Comparison of ENCODE assay signal across 16 mouse cellular contexts in the genomic region with DNA sequence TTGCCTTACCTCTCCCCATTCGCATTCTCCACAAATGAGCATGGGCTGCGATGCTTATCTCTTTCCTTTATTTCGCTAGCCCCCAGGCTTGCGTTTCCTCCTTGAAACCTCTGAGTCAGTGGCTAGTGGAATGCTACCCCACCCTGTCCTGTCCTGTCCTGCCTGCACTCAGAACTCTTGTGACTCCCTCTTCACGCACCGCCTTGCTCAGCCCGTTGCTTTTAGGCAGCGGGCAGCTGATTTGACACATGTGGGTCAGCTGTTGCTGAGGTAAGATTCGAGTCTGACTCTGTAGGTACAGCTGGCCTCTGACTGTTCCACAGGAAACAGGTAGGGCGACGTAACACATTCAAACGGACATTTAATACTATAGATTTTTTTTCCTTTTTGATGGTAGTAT.
DNase-seq lines count a peak whose midpoint lies in the region; ATAC-seq and TF ChIP-seq lines count a peak whose summit lies in the region.
"Had no signal": no experiment of that assay in that cellular context is flagged by ENCODE, and none has a peak within 500 bp of the region (broad histone marks: within the 10 kb centered on the region; RNA-seq: fewer than 3 reads in every experiment).

No protein-coding gene starts in this region.

- no peaks in the 10 kb centered on the region for H3K36me3 ChIP-seq in lung, embryonic 16.5 days (ENCODE audit: control insufficient read depth, insufficient read depth, low read length)
- no peaks in the 10 kb centered on the region for H3K36me3 ChIP-seq in myocyte (ENCODE audit: control insufficient read depth, insufficient read depth)
- H3K36me3 ChIP-seq: hindbrain, embryonic 10.5 days; midbrain, embryonic 12.5 days had no signal

- 44% methylated on average over 12 of the region's 12 CpGs for WGBS in lung, embryonic 16.5 days

- TF ChIP-seq POLR2A in myocyte (IDR thresholded peaks at IDR 0.05; ENCODE audit: insufficient read length, low read depth), result no peak

- peak; percentile 60 for ATAC-seq in lung, embryonic 16.5 days (ENCODE audit: low read depth)

- DNase-seq in lung, postnatal 4 days, result no peak
- DNase-seq in 416B (ENCODE audit: low read depth), result peak; percentile 49
- DNase-seq in NIH3T3 (ENCODE audit: low read depth), result peak; percentile 42
- DNase-seq in frontal cortex, adult 2 months (ENCODE audit: extremely low spot score in 1 of 2, low spot score in 1 of 2), result no peak
- DNase-seq in cerebellum, adult 9-10 months, result no peak
- DNase-seq: adrenal gland, postnatal 10 days; cerebellum, adult 18-20 months; gastrocnemius, postnatal 14 days; kidney, adult 2 months; layer of hippocampus, postnatal 36 days; left cerebral cortex, postnatal 4 days; lung, embryonic 14.5 days had no signal

- no peak overlapping the region for H3K4me3 ChIP-seq in lung, embryonic 16.5 days (ENCODE audit: low read length)
- no peak overlapping the region for H3K4me3 ChIP-seq in myocyte
- H3K4me3 ChIP-seq: hindbrain, embryonic 10.5 days; midbrain, embryonic 12.5 days had no signal

- no peaks in the 10 kb centered on the region for H3K27me3 ChIP-seq in lung, embryonic 16.5 days (ENCODE audit: control insufficient read depth, insufficient read depth, low read depth, low read length)
- no peaks in the 10 kb centered on the region for H3K27me3 ChIP-seq in myocyte (ENCODE audit: control insufficient read depth, insufficient read depth, insufficient read length)
- H3K27me3 ChIP-seq: midbrain, embryonic 12.5 days had no signal

- no peak overlapping the region for H3K9ac ChIP-seq in lung, embryonic 16.5 days (ENCODE audit: low read length)
- H3K9ac ChIP-seq: lung, embryonic 14.5 days; midbrain, embryonic 12.5 days had no signal

- no peak overlapping the region for H3K4me2 ChIP-seq in lung, embryonic 16.5 days (ENCODE audit: low read depth, low read length)
- H3K4me2 ChIP-seq in myocyte (ENCODE audit: low read depth), result peak overlapping the region; percentile 18
- H3K4me2 ChIP-seq: lung, embryonic 14.5 days; midbrain, embryonic 12.5 days had no signal

- H3ac ChIP-seq in myocyte (ENCODE audit: control insufficient read depth, insufficient read length), result no peak overlapping the region

- no peaks in the 10 kb centered on the region for H3K79me2 ChIP-seq in myocyte (ENCODE audit: control insufficient read depth, insufficient read depth)

- H3K27ac ChIP-seq in lung, embryonic 16.5 days (ENCODE audit: low read length), result no peak overlapping the region
- H3K27ac ChIP-seq: hindbrain, embryonic 10.5 days; midbrain, embryonic 12.5 days had no signal

- H3K4me1 ChIP-seq in lung, embryonic 16.5 days (replicated peaks; ENCODE audit: control insufficient read depth, insufficient read depth, low read length), result peaks cover 3% of the 10 kb centered on the region; the same call in 1 of the 2 replicates
- H3K4me1 ChIP-seq: midbrain, embryonic 12.5 days had no signal

- H3K9me3 ChIP-seq in lung, embryonic 16.5 days (ENCODE audit: control insufficient read depth, low read length), result no peaks in the 10 kb centered on the region
- H3K9me3 ChIP-seq: hindbrain, embryonic 10.5 days; midbrain, embryonic 12.5 days had no signal

TF ChIP-seq in myocyte, 11 proteins besides CTCF, POLR2A, EP300 and RAD21:
- TF ChIP-seq USF1 (IDR thresholded peaks at IDR 0.05; ENCODE audit: low read depth) (no peak), MYOD1 (IDR thresholded peaks at IDR 0.05; ENCODE audit: control insufficient read depth in 1 of 3, insufficient read length in 2 of 3, low read depth in 2 of 3) (peak in 2 of 3 experiments; percentile 2 to 39), MYOG (IDR thresholded peaks at IDR 0.05; ENCODE audit: control insufficient read depth in 1 of 3, insufficient read depth in 1 of 3, insufficient read length in 2 of 3, low read depth in 2 of 3) (peak in 2 of 3 experiments; percentile 13 to 63)
TF ChIP-seq in myocyte: peak in this region for 2.

Comparison
In these comparisons a context has a peak if more than half of its experiments do, and no peak if none do; other contexts are left out.
1. DNase-seq: peak in 416B (single experiment) and NIH3T3 (single experiment); none in lung, postnatal 4 days (0 of 2), frontal cortex, adult 2 months (0 of 2) and cerebellum, adult 9-10 months (single experiment).